Mouse (Mus musculus) testis, postnatal 10 days (tissue): ENCODE results near the gene Apbb1.

Source experiments
- DNase-seq: peaks from one replicate; pipeline ENCODE4 v3.0.0; 2021; ENCODE audit warnings: low spot score

The Apbb1 gene

GRCm38 (mm10) chr7:105569512-105570496 lies 11.6 kb downstream of the Apbb1 start:
- DNase-seq, result no peak

GRCm38 (mm10) chr7:105568988-105569471 lies 12.4 kb downstream of the Apbb1 start:
- DNase-seq, result no peak

- no peak for DNase-seq
These were observed 12.9 kb downstream of the Apbb1 start for GRCm38 (mm10) chr7:105568583-105568982.

GRCm38 (mm10) chr7:105565071-105565836 lies 16.2 kb downstream of the Apbb1 start:
- DNase-seq, result no peak

GRCm38 (mm10) chr7:105563367-105563766 lies 18.1 kb downstream of the Apbb1 start:
- no peak for DNase-seq

GRCm38 (mm10) chr7:105562317-105562716 lies 19.1 kb downstream of the Apbb1 start:
- DNase-seq, result no peak

GRCm38 (mm10) chr7:105559016-105559415 lies 22.4 kb downstream of the Apbb1 start:
- DNase-seq, result no peak

GRCm38 (mm10) chr7:105557671-105558070 lies 23.8 kb downstream of the Apbb1 start:
- DNase-seq, result no peak

GRCm38 (mm10) chr7:105556406-105556805 lies 25.0 kb downstream of the Apbb1 start:
- DNase-seq, result no peak

GRCm38 (mm10) chr7:105555571-105555970 lies 25.9 kb downstream of the Apbb1 start:
- no peak for DNase-seq

- peak; percentile 87 for DNase-seq
These were observed 27.1 kb downstream of the Apbb1 start, which contains the start of gene Smpd1 for GRCm38 (mm10) chr7:105554212-105554942. Smpd1 (plus strand) TSS chr7:105554360.

- no peak for DNase-seq
These were observed 27.8 kb downstream of the Apbb1 start for GRCm38 (mm10) chr7:105553456-105554211.

GRCm38 (mm10) chr7:105549035-105549434 lies 32.4 kb downstream of the Apbb1 start:
- no peak for DNase-seq

GRCm38 (mm10) chr7:105547970-105548369 lies 33.5 kb downstream of the Apbb1 start:
- DNase-seq, result no peak

GRCm38 (mm10) chr7:105545986-105546385 lies 35.5 kb downstream of the Apbb1 start:
- DNase-seq, result no peak

GRCm38 (mm10) chr7:105534162-105534561 lies 47.3 kb downstream of the Apbb1 start:
- no peak for DNase-seq

- no peak for DNase-seq
These were observed 53.4 kb downstream of the Apbb1 start for GRCm38 (mm10) chr7:105528094-105528493.

GRCm38 (mm10) chr7:105527306-105527937 lies 54.0 kb downstream of the Apbb1 start:
- peak; percentile 44 for DNase-seq

- no peak for DNase-seq
These were observed 57.2 kb downstream of the Apbb1 start for GRCm38 (mm10) chr7:105524222-105524621.

- peak; percentile 48 for DNase-seq
These were observed 61.3 kb downstream of the Apbb1 start for GRCm38 (mm10) chr7:105520201-105520600.

GRCm38 (mm10) chr7:105519771-105520170 lies 61.7 kb downstream of the Apbb1 start:
- no peak for DNase-seq
